8 mouse cellular contexts compared by ENCODE assay signal in the genomic region with DNA sequence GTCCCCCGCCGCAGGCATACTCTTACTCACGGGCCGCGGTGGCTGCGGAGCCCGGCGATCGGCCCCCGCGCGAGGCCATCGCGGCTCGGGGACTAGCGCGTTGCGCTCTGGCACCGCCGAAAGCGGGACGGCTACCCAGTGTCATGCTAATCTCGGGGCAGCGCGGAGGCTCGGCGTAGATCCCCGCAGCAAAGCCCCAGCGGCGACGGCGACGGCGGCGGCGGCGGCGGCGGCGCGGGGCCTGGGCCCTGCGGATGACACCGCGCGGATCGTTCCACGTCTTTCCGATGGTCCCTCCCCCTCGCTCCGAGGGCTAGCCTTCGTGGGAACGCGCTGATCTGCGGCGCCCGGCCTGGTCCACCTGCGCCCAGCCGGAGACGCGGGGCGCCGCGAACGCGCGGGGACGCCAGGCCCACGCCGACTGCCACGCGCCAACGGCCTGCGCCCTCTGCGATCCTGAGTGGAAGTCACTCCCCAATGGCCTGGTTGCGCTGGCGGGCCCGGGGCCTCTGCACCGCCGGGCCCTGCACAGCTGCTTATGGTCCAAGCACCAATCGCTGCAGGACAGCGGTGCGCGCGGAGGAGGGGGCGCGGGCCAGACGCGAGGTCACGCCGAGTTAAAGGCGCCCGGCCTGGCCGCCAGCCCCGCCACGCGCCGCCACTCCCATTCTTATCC.
A peak's percentile ranks its signal among the peaks of the same experiment; 100 is the strongest.
DNase-seq lines count a peak whose midpoint lies in the region; ATAC-seq and TF ChIP-seq lines count a peak whose summit lies in the region.

No protein-coding gene starts in this region.

- TF ChIP-seq POLR2A in ES-Bruce4 (IDR thresholded peaks at IDR 0.05; ENCODE audit: insufficient read depth, low read length), result no peak
- TF ChIP-seq POLR2A in olfactory bulb, adult 2 months (IDR thresholded peaks at IDR 0.05; ENCODE audit: insufficient read depth, low read depth, low read length), result peak; percentile 22; the same call in 1 of the 2 replicates

- peak; percentile 63 for ATAC-seq in forebrain, embryonic 14.5 days
- ATAC-seq in heart, embryonic 15.5 days (replicated peaks; ENCODE audit: insufficient number of reproducible peaks, insufficient read depth, low FRiP score, low read depth), result peak; percentile 89
- ATAC-seq in liver, embryonic 14.5 days (ENCODE audit: insufficient read depth), result 0 out of 2 replicates have a peak, but pooled peaks have one; percentile 43

- H3K36me3 ChIP-seq in ES-Bruce4 (ENCODE audit: control insufficient read depth, insufficient read depth, low read length, poor library complexity, severe bottlenecking), result no peaks in the 10 kb centered on the region
- no peaks in the 10 kb centered on the region for H3K36me3 ChIP-seq in forebrain, embryonic 14.5 days (ENCODE audit: control insufficient read depth, insufficient read depth, low read length)
- H3K36me3 ChIP-seq in heart, embryonic 15.5 days, result no peaks in the 10 kb centered on the region
- H3K36me3 ChIP-seq in liver, embryonic 14.5 days (replicated peaks; ENCODE audit: control insufficient read depth, insufficient read depth, low read depth), result no peaks in the 10 kb centered on the region

- peak; percentile 63 for DNase-seq in cerebellum, adult 11 months
- DNase-seq in forebrain, embryonic 14.5 days (ENCODE audit: low spot score), result peak; percentile 74
- DNase-seq in kidney, postnatal 14 days, result peak; percentile 73
- DNase-seq in liver, embryonic 14.5 days (ENCODE audit: low read depth in 3 of 3, low spot score in 3 of 3), result no peak
- peak; percentile 77 for DNase-seq in yolk sac, embryonic 10.5 days (ENCODE audit: low spot score)

- peak overlapping the region; percentile 78 for H3K4me3 ChIP-seq in ES-Bruce4 (ENCODE audit: low read depth, low read length)
- peak overlapping the region; percentile 91 for H3K4me3 ChIP-seq in forebrain, embryonic 14.5 days (ENCODE audit: low read depth, low read length)
- peak overlapping the region; percentile 80 for H3K4me3 ChIP-seq in heart, embryonic 15.5 days
- peak overlapping the region; percentile 37 to 53 for H3K4me3 ChIP-seq in liver, embryonic 14.5 days (ENCODE audit: insufficient read depth in 1 of 2, low read depth in 2 of 2, low read length in 2 of 2)
- peak overlapping the region; percentile 93 for H3K4me3 ChIP-seq in olfactory bulb, adult 2 months (ENCODE audit: insufficient read depth, low read depth, low read length)

- TF ChIP-seq CTCF in ES-Bruce4 (IDR thresholded peaks at IDR 0.05; ENCODE audit: low read depth, low read length), result no peak
- no peak for TF ChIP-seq CTCF in liver, embryonic 14.5 days (IDR thresholded peaks at IDR 0.05; ENCODE audit: low read depth)
- TF ChIP-seq CTCF in olfactory bulb, adult 2 months (IDR thresholded peaks at IDR 0.05; ENCODE audit: insufficient read depth, low read depth, low read length), result no peak

- peak overlapping the region; percentile 80 for H3K4me2 ChIP-seq in forebrain, embryonic 14.5 days (ENCODE audit: low read length)
- H3K4me2 ChIP-seq in heart, embryonic 15.5 days, result peak overlapping the region; percentile 90
- peak overlapping the region; percentile 60 for H3K4me2 ChIP-seq in liver, embryonic 14.5 days (ENCODE audit: low read depth)

- H3K27ac ChIP-seq in ES-Bruce4 (ENCODE audit: insufficient read depth, low read length), result no peak overlapping the region
- peak overlapping the region; percentile 99 for H3K27ac ChIP-seq in forebrain, embryonic 14.5 days (ENCODE audit: low read depth, low read length)
- peak overlapping the region; percentile 81 for H3K27ac ChIP-seq in heart, embryonic 15.5 days
- no peak overlapping the region for H3K27ac ChIP-seq in liver, embryonic 14.5 days
- H3K27ac ChIP-seq in olfactory bulb, adult 2 months (ENCODE audit: insufficient read depth, low read depth, low read length), result peak overlapping the region; percentile 95

- no peaks in the 10 kb centered on the region for H3K9me3 ChIP-seq in ES-Bruce4 (replicated peaks; ENCODE audit: control insufficient read depth, insufficient read depth, low read length, poor library complexity, severe bottlenecking)
- H3K9me3 ChIP-seq in forebrain, embryonic 14.5 days (replicated peaks; ENCODE audit: control insufficient read depth, low read length), result no peaks in the 10 kb centered on the region
- H3K9me3 ChIP-seq in heart, embryonic 15.5 days (replicated peaks), result no peaks in the 10 kb centered on the region
- no peaks in the 10 kb centered on the region for H3K9me3 ChIP-seq in liver, embryonic 14.5 days (ENCODE audit: control insufficient read depth, low read length)

- no peak for TF ChIP-seq EP300 in ES-Bruce4 (IDR thresholded peaks at IDR 0.05; ENCODE audit: insufficient read depth, low read depth, low read length)
- no peak for TF ChIP-seq EP300 in liver, embryonic 14.5 days (IDR thresholded peaks at IDR 0.05; ENCODE audit: low read depth)

- peak overlapping the region; percentile 76 for H3K9ac ChIP-seq in ES-Bruce4 (ENCODE audit: low read depth, poor library complexity, severe bottlenecking)
- peak overlapping the region; percentile 99 for H3K9ac ChIP-seq in forebrain, embryonic 14.5 days (ENCODE audit: low read length)
- peak overlapping the region; percentile 80 for H3K9ac ChIP-seq in heart, embryonic 15.5 days
- H3K9ac ChIP-seq in liver, embryonic 14.5 days (replicated peaks), result no peak overlapping the region

- H3K4me1 ChIP-seq in ES-Bruce4 (ENCODE audit: control insufficient read depth, insufficient read depth, low read length), result no peaks in the 10 kb centered on the region
- H3K4me1 ChIP-seq in forebrain, embryonic 14.5 days (ENCODE audit: control insufficient read depth, insufficient read depth, low read length), result peaks cover 19% of the 10 kb centered on the region
- H3K4me1 ChIP-seq in heart, embryonic 15.5 days (replicated peaks), result peaks cover 21% of the 10 kb centered on the region
- no peaks in the 10 kb centered on the region for H3K4me1 ChIP-seq in liver, embryonic 14.5 days (replicated peaks; ENCODE audit: control insufficient read depth in 2 of 2, insufficient read depth in 2 of 2, low read length in 1 of 2)
- peaks cover 8% of the 10 kb centered on the region for H3K4me1 ChIP-seq in olfactory bulb, adult 2 months (ENCODE audit: control insufficient read depth, insufficient read depth, low read length)

- WGBS in forebrain, embryonic 14.5 days, result under 1% methylated on average over 91 of the region's 97 CpGs
- WGBS in heart, embryonic 15.5 days, result under 1% methylated on average over 96 of the region's 97 CpGs
- under 1% methylated on average over 93 of the region's 97 CpGs for WGBS in liver, embryonic 14.5 days (ENCODE audit: insufficient replicate concordance)
- under 1% methylated on average over 96 of the region's 97 CpGs for WGBS in olfactory bulb, adult 2 months

- H3K27me3 ChIP-seq in ES-Bruce4 (ENCODE audit: control insufficient read depth, insufficient read depth, low read length, poor library complexity, severe bottlenecking), result peaks cover 10% of the 10 kb centered on the region; the same call in 1 of the 2 replicates
- H3K27me3 ChIP-seq in forebrain, embryonic 14.5 days (replicated peaks; ENCODE audit: control insufficient read depth, insufficient read depth, low read length), result no peaks in the 10 kb centered on the region
- H3K27me3 ChIP-seq in heart, embryonic 15.5 days, result no peaks in the 10 kb centered on the region
- H3K27me3 ChIP-seq in liver, embryonic 14.5 days (ENCODE audit: control insufficient read depth, insufficient read depth, low read length), result peaks cover 38% of the 10 kb centered on the region

Comparison
In these comparisons a context has a peak if more than half of its experiments do, and no peak if none do; other contexts are left out.
1. H3K27ac ChIP-seq: peak in forebrain, embryonic 14.5 days (single experiment), heart, embryonic 15.5 days (single experiment) and olfactory bulb, adult 2 months (single experiment); none in ES-Bruce4 (single experiment) and liver, embryonic 14.5 days (single experiment).
2. DNase-seq: peak in cerebellum, adult 11 months (single experiment), forebrain, embryonic 14.5 days (single experiment), kidney, postnatal 14 days (single experiment) and yolk sac, embryonic 10.5 days (single experiment); none in liver, embryonic 14.5 days (0 of 3).
3. Peak in every context shown above with its lines, with median percentiles within 50 percentile points of each other: H3K4me3 ChIP-seq, ATAC-seq and H3K4me2 ChIP-seq.